Mouse (Mus musculus) liver, adult 2 months (tissue): Measurements from ENCODE around the gene Ctc1.

Source experiments
- CTCF ChIP-seq: fragments of 200-500 bp; IDR thresholded peaks from 2 replicates; pipeline ENCODE4 v1.5.1; 2011; ENCODE audit warnings: low read depth, low read length, control low read depth
- POLR2A ChIP-seq: fragments of 200-500 bp; IDR thresholded peaks from 2 replicates; pipeline ENCODE4 v1.6.1; 2011; ENCODE audit warnings: low read length, control low read depth; ENCODE audit not compliant: insufficient read depth; ENCODE audit errors: extremely low read depth

- TF ChIP-seq CTCF: no peak
- TF ChIP-seq POLR2A: no peak
Observed at GRCm38 (mm10) chr11:69062761-69063224, 47.1 kb downstream of the Ctc1 start.
